Mouse (Mus musculus): ENCODE measurements around the gene Slc22a22. TPM values are rescaled to one million over a fixed set of nuclear protein-coding genes. Genes with fewer than 3 reads are reported as not detected.

The Slc22a22 gene
- polyA plus RNA-seq, 1 experiment from 2014 or later, result not detected

DNA sequence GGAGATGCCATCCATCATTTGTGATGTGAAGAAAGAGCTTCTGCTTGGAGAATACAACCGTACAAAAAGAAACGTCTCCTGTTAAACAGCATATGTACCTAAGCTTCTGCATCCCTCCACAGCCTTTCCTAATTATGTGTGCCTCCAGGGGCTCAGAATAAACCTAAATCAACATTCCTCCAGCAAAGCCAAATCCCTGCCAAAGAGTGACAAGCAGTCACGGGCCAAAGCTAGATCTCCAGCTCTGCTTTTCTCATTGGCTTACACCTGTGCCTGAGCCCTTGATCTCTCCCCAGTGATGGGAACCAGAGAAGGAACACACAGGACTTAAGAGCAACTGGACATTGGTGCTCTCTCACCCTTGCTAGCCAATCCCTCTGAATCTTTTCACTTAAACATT lies 5.8 kb downstream of the Slc22a22 start:
- WGBS, result 17% methylated on average over 3 of the region's 3 CpGs
- H3K36me3 ChIP-seq, result no peaks in the 10 kb centered on the region
- H3K4me1 ChIP-seq, result peaks cover 6% of the 10 kb centered on the region; the same call in 1 of the 2 replicates
- no peak overlapping the region for H3K4me2 ChIP-seq (replicated peaks)
- no peak overlapping the region for H3K4me3 ChIP-seq
- no peak overlapping the region for H3K9ac ChIP-seq
- H3K27me3 ChIP-seq, result no peaks in the 10 kb centered on the region
- no peaks in the 10 kb centered on the region for H3K9me3 ChIP-seq
- no peak for ATAC-seq (ENCODE audit: insufficient number of reproducible peaks, insufficient read depth, low FRiP score, low TSS enrichment)
- no peak overlapping the region for H3K27ac ChIP-seq

DNA sequence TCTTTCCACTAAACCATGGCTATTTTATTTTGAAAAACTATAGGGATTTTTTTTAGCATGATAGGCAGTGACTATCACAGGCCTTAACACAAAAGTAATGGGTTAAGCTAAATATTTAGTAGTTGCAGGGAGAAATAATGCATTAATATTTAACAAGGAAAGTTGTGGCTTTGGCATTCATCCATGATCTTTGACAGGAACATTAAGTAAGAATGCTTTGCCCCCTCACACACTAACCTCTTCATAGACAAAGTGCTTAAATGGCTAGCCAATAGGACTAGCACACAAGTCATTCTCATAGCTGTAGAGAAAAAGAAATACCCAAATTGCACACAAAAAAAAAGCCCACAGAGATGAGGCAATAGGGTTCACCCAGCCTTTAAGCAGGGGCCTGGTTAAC lies 11.4 kb downstream of the Slc22a22 start:
- Histone ChIP-seq H3K27ac (no peak overlapping the region), H3K36me3 (no peaks in the 10 kb centered on the region), H3K9me3 (no peaks in the 10 kb centered on the region), H3K27me3 (no peaks in the 10 kb centered on the region), H3K4me1 (0 out of 2 replicates have a peak, but pooled peaks cover 3% of the 10 kb centered on the region), H3K4me2 (replicated peaks) (no peak overlapping the region), H3K4me3 (no peak overlapping the region), H3K9ac (no peak overlapping the region)
- ATAC-seq (ENCODE audit: insufficient number of reproducible peaks, insufficient read depth, low FRiP score, low TSS enrichment), result no peak

- Histone ChIP-seq H3K27ac (no peak overlapping the region), H3K4me3 (no peak overlapping the region)
Observed at GRCm38 (mm10) chr15:57465061-57465460, 12.4 kb downstream of the Slc22a22 start.

GRCm38 (mm10) chr15:57464066-57464465 lies 13.4 kb downstream of the Slc22a22 start:
- 80% methylated on average over 11 of the region's 11 CpGs for WGBS
- H3K4me3 ChIP-seq, result no peak overlapping the region
- no peaks in the 10 kb centered on the region for H3K27me3 ChIP-seq
- ATAC-seq (ENCODE audit: insufficient number of reproducible peaks, insufficient read depth, low FRiP score, low TSS enrichment), result no peak
- H3K9me3 ChIP-seq, result no peaks in the 10 kb centered on the region
- no peak overlapping the region for H3K4me2 ChIP-seq (replicated peaks)
- H3K4me1 ChIP-seq, result 0 out of 2 replicates have a peak, but pooled peaks cover 3% of the 10 kb centered on the region
- H3K36me3 ChIP-seq, result no peaks in the 10 kb centered on the region
- no peak overlapping the region for H3K9ac ChIP-seq
- no peak overlapping the region for H3K27ac ChIP-seq

More at GRCm38 (mm10) chr15:57465061-57465460, 12.4 kb downstream of the Slc22a22 start:
- Histone ChIP-seq H3K9me3 (no peaks in the 10 kb centered on the region), H3K9ac (no peak overlapping the region), H3K27me3 (no peaks in the 10 kb centered on the region), H3K36me3 (no peaks in the 10 kb centered on the region), H3K4me1 (0 out of 2 replicates have a peak, but pooled peaks cover 3% of the 10 kb centered on the region), H3K4me2 (replicated peaks) (no peak overlapping the region)
- WGBS, result 36% methylated on average over 6 of the region's 6 CpGs
- ATAC-seq (ENCODE audit: insufficient number of reproducible peaks, insufficient read depth, low FRiP score, low TSS enrichment), result no peak

DNA sequence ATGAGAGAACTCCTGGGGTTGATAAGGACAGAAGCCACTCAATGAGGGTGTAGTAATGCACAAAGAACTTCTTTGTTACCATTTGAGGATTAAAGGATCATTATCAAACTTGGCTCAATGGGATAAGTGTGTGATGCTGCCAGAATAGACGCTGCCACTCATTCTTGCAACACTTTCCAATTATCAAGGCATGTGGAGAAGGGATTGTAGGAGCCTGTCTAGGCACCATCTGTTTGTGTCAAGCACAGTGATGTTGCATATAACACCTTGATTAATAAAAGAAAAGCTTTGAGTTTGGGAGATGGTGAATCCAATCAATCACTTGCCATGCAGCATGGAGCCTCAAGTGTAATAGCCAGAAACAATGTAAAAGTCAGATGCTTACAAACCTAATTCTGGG lies 16.1 kb downstream of the Slc22a22 start:
- no peaks in the 10 kb centered on the region for H3K27me3 ChIP-seq
- no peak overlapping the region for H3K27ac ChIP-seq
- no peak overlapping the region for H3K9ac ChIP-seq
- H3K4me3 ChIP-seq, result no peak overlapping the region
- H3K36me3 ChIP-seq, result no peaks in the 10 kb centered on the region
- H3K9me3 ChIP-seq, result no peaks in the 10 kb centered on the region
- H3K4me2 ChIP-seq (replicated peaks), result no peak overlapping the region
- 50% methylated on average over 1 of the region's 1 CpGs for WGBS
- no peak for ATAC-seq (ENCODE audit: insufficient number of reproducible peaks, insufficient read depth, low FRiP score, low TSS enrichment)
- H3K4me1 ChIP-seq, result 0 out of 2 replicates have a peak, but pooled peaks cover 3% of the 10 kb centered on the region

DNA sequence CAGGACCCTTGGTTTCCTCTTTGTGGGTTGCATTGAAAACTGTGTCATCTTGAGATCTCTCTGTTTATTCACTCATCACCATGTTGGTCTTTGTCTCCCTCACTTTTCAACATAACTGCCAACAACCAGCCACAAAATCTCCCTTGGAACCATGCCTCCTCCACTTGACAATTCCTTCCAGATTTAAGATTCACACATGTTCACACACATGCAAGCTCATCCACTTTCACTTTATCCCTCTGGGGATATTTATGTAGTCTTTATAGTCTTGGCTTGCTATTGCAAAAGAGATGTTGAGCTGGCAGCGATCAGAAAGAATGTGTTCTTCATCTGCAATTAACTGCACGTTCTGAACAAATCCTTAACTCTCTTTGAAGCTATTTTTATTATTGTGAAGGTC lies 20.1 kb downstream of the Slc22a22 start:
- Histone ChIP-seq H3K4me3 (no peak overlapping the region), H3K9ac (no peak overlapping the region), H3K9me3 (no peaks in the 10 kb centered on the region), H3K27ac (no peak overlapping the region), H3K4me2 (replicated peaks) (no peak overlapping the region), H3K4me1 (no peaks in the 10 kb centered on the region), H3K27me3 (no peaks in the 10 kb centered on the region), H3K36me3 (no peaks in the 10 kb centered on the region)
- no peak for ATAC-seq (ENCODE audit: insufficient number of reproducible peaks, insufficient read depth, low FRiP score, low TSS enrichment)
- 54% methylated on average over 2 of the region's 2 CpGs for WGBS

DNA sequence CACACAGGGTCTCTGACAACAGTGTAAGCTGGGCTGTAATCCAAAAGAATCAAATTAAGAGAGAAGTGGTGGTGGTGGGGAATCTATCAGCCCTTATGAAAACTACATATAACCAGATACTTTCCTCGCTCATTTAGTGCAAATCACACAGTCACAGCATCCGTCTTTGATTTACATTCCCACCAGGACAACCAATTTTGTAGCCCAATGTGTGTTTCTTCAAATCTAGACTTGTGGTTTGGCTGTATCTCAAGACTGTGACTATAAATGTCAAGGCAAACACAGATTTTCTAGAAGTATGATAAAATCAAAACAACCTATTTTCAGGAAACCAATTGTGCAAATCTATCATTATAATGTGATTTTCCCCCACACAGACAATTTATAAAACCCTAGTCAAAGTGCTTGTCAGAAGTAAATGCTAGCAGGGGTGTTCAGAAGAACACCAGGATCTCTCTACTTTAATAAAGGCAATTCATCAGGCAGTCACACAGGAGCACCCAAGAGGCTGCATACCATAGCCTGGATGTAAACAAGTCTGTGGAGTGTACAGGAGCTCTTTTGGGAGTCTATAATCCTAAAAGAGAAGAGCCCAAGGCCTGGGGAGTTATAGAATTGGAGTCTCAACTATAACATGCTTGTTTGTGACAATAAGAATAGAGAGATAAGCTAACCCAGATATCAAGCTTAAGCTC lies 42.6 kb downstream of the Slc22a22 start:
- Histone ChIP-seq H3K27ac (no peak overlapping the region), H3K36me3 (no peaks in the 10 kb centered on the region), H3K9me3 (no peaks in the 10 kb centered on the region), H3K4me3 (no peak overlapping the region), H3K4me2 (replicated peaks) (no peak overlapping the region), H3K27me3 (no peaks in the 10 kb centered on the region), H3K9ac (no peak overlapping the region), H3K4me1 (no peaks in the 10 kb centered on the region)
- ATAC-seq (ENCODE audit: insufficient number of reproducible peaks, insufficient read depth, low FRiP score, low TSS enrichment), result no peak
- WGBS, result 63% methylated on average over 2 of the region's 2 CpGs

- Histone ChIP-seq H3K4me2 (replicated peaks) (no peak overlapping the region), H3K9ac (no peak overlapping the region), H3K4me1 (no peaks in the 10 kb centered on the region), H3K27me3 (no peaks in the 10 kb centered on the region), H3K9me3 (no peaks in the 10 kb centered on the region), H3K36me3 (no peaks in the 10 kb centered on the region), H3K4me3 (no peak overlapping the region), H3K27ac (no peak overlapping the region)
- 30% methylated on average over 2 of the region's 2 CpGs for WGBS
- no peak for ATAC-seq (ENCODE audit: insufficient number of reproducible peaks, insufficient read depth, low FRiP score, low TSS enrichment)
Observed at GRCm38 (mm10) chr15:57408498-57408897, 68.9 kb downstream of the Slc22a22 start.

DNA sequence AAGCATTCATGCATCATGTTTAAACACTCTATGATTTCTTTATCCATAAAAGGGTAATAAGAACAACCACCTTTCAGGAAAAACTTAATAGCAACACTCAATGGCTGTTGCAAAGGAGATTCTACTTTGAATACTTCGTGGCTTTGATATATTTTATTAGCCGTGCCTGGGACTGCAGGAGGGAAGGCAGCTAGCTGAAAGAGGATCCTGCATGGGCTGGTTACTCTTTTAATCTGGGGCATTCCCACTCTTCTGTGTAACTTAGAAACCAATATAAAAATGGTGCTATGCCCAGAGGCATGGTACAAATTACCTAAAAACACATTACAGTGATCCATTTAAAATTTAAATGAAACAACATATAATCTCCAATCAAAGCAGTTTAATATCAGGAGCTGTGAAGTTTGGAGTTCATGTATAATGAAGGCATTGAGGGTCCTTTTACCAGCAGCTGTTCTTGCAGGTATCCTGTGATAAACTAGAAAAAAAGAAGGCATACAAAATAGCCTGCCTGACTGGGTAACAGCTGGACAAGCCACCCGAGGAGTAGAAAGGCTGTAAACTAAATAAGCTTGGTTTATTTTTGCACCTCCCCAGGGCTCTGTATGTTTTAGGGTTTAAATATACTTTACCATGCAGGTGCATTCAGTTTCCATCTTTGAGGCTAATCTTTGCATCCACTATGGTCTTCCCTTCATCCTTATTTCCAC lies 78.8 kb downstream of the Slc22a22 start:
- no peaks in the 10 kb centered on the region for H3K4me1 ChIP-seq
- no peak overlapping the region for H3K27ac ChIP-seq
- no peak overlapping the region for H3K4me2 ChIP-seq (replicated peaks)
- H3K27me3 ChIP-seq, result no peaks in the 10 kb centered on the region
- H3K9me3 ChIP-seq, result no peaks in the 10 kb centered on the region
- no peak overlapping the region for H3K9ac ChIP-seq
- 47% methylated on average over 3 of the region's 3 CpGs for WGBS
- H3K36me3 ChIP-seq, result no peaks in the 10 kb centered on the region
- no peak overlapping the region for H3K4me3 ChIP-seq
- no peak for ATAC-seq (ENCODE audit: insufficient number of reproducible peaks, insufficient read depth, low FRiP score, low TSS enrichment)

DNA sequence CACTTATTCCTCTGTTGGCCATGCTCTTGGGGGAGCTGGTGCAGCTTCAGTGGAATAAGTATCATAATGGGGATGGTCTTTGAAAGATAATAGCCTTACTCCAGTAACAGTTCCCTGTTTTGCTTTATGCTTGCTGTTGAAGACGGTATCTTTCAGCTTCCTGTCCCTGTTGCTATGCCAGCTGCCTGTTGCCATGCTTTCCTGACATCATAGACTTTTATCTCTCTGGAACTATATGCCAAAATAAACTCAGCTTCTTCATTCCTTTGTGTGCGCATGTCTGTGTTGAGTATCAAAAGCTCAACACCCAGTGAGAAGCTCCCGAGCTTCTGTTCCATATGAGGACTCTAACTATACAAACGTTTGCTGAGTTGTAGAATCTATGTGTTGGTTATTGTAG lies 83.4 kb downstream of the Slc22a22 start:
- Histone ChIP-seq H3K36me3 (no peaks in the 10 kb centered on the region), H3K4me2 (replicated peaks) (no peak overlapping the region), H3K27me3 (no peaks in the 10 kb centered on the region), H3K4me3 (no peak overlapping the region), H3K4me1 (no peaks in the 10 kb centered on the region), H3K27ac (no peak overlapping the region), H3K9me3 (no peaks in the 10 kb centered on the region), H3K9ac (no peak overlapping the region)
- WGBS, result 85% methylated on average over 4 of the region's 4 CpGs
- ATAC-seq (ENCODE audit: insufficient number of reproducible peaks, insufficient read depth, low FRiP score, low TSS enrichment), result no peak

DNA sequence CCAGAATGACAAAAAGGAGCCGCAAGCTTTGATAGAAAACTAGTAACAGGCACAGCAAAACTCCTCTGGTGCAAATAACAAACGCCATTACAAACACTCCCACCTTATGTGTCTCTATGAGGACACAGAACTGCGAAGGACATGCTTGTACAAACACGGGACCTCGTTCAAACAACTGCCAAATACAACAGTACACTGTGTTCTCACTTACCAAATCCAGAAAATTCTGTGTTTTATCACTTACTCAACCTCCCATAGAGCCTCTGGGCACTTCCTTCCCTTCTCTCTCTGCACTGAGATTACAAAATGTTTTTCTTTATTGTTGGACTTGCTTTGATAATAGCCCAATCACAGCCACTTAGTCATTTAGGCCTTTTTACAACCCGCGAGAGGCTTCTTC lies 97.0 kb downstream of the Slc22a22 start:
- H3K27me3 ChIP-seq, result no peaks in the 10 kb centered on the region
- WGBS, result 85% methylated on average over 7 of the region's 7 CpGs
- H3K9me3 ChIP-seq, result no peaks in the 10 kb centered on the region
- no peaks in the 10 kb centered on the region for H3K36me3 ChIP-seq
- no peak for ATAC-seq (ENCODE audit: insufficient number of reproducible peaks, insufficient read depth, low FRiP score, low TSS enrichment)
- no peaks in the 10 kb centered on the region for H3K4me1 ChIP-seq
- no peak overlapping the region for H3K4me3 ChIP-seq
- H3K9ac ChIP-seq, result no peak overlapping the region
- no peak overlapping the region for H3K27ac ChIP-seq
- no peak overlapping the region for H3K4me2 ChIP-seq (replicated peaks)

DNA sequence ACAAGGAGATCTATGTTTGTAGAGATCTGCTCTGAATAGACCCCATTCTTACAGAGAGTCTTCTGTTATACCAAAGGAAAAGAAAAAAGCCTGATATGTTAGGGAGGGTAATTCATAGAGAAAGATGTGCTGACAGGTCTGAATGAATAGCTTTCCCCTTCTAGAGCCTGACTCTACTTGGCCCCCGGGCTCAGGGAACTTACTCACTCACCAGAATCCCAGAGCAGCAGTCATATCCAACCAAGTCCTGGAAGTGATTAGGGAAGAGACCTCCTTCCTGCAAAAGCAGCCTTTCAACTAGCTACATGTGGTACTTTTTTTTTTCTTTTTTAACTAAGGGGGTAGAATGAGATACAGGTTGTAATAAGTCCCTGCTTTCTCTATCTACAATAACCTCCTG lies 111.0 kb downstream of the Slc22a22 start:
- no peaks in the 10 kb centered on the region for H3K27me3 ChIP-seq
- no peak overlapping the region for H3K9ac ChIP-seq
- H3K4me3 ChIP-seq, result no peak overlapping the region
- no peaks in the 10 kb centered on the region for H3K36me3 ChIP-seq
- no peak overlapping the region for H3K4me2 ChIP-seq (replicated peaks)
- no peak for ATAC-seq (ENCODE audit: insufficient number of reproducible peaks, insufficient read depth, low FRiP score, low TSS enrichment)
- no peaks in the 10 kb centered on the region for H3K9me3 ChIP-seq
- H3K4me1 ChIP-seq, result no peaks in the 10 kb centered on the region
- 17% methylated on average over 1 of the region's 1 CpGs for WGBS
- no peak overlapping the region for H3K27ac ChIP-seq

Measured in embryonic facial prominence, embryonic 12.5 days (tissue).